Mouse (Mus musculus) liver, embryonic 14.5 days (tissue): ENCODE results near the gene Klc3.

ENCODE experiments used
- CTCF ChIP-seq: IDR thresholded peaks from 2 replicates; pipeline ENCODE4 v1.5.1; 2016; ENCODE audit warnings: antibody characterized with exemption, low read depth, control low read depth
- EP300 ChIP-seq: IDR thresholded peaks from 2 replicates; pipeline ENCODE4 v1.6.1; 2016; ENCODE audit warnings: antibody characterized with exemption, low read depth

DNA sequence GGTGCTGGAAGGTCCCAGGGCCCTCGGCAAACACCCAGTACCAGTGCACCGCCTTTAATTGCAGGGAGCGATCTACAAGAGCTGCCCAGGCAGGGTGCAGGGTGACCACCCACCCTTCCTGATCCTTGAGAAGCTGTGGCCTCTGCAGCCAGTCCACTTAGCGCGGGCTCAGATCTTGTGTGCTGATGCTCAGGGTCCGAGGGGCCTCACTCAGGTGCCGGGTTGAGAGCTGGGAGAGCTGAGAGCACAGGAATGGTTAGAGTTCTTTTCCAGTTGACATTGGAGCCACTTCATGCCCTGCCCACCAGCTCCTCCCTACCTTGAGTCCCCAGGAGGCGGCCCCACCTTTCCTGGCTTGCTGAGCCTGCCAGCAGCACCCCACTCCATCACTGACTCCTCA, 9.4 kb downstream of the Klc3 start:
- no peak for TF ChIP-seq CTCF
- no peak for TF ChIP-seq EP300
